9 mouse cellular contexts compared by ENCODE assay signal in genomic region chr15:27315964-27316745, GRCm38 (mm10).
DNase-seq lines count a peak whose midpoint lies in the region; ATAC-seq and TF ChIP-seq lines count a peak whose summit lies in the region.
"Had no signal": no experiment of that assay in that cellular context is flagged by ENCODE, and none has a peak within 500 bp of the region (broad histone marks: within the 10 kb centered on the region; RNA-seq: fewer than 3 reads in every experiment).

No protein-coding gene starts in this region.

- WGBS in lung, embryonic 14.5 days = 48% methylated on average over 4 of the region's 4 CpGs
- 50% methylated on average over 4 of the region's 4 CpGs for WGBS in forebrain, embryonic 14.5 days

- no peak overlapping the region for H3K9ac ChIP-seq in lung, embryonic 14.5 days
- no peak overlapping the region for H3K9ac ChIP-seq in forebrain, embryonic 14.5 days (ENCODE audit: low read length)
- H3K9ac ChIP-seq: embryonic facial prominence, embryonic 13.5 days; limb, embryonic 15.5 days had no signal

- no peak overlapping the region for H3K27ac ChIP-seq in lung, embryonic 14.5 days (ENCODE audit: low read depth)
- no peak overlapping the region for H3K27ac ChIP-seq in forebrain, embryonic 14.5 days (ENCODE audit: low read depth, low read length)
- H3K27ac ChIP-seq: embryonic facial prominence, embryonic 13.5 days; limb, embryonic 15.5 days had no signal

- peak; percentile 68 for TF ChIP-seq CTCF in lung, embryonic 14.5 days (IDR thresholded peaks at IDR 0.05; ENCODE audit: low read depth)

- peak; percentile 31; the same call in 1 of the 2 replicates for ATAC-seq in lung, embryonic 14.5 days (ENCODE audit: insufficient read depth)
- ATAC-seq in forebrain, embryonic 14.5 days = peak; percentile 48

- H3K4me3 ChIP-seq in lung, embryonic 14.5 days (ENCODE audit: low read depth, low read length) = no peak overlapping the region
- H3K4me3 ChIP-seq in forebrain, embryonic 14.5 days (ENCODE audit: low read depth, low read length) = no peak overlapping the region
- H3K4me3 ChIP-seq: embryonic facial prominence, embryonic 13.5 days; limb, embryonic 15.5 days had no signal

- no peaks in the 10 kb centered on the region for H3K36me3 ChIP-seq in lung, embryonic 14.5 days (ENCODE audit: insufficient read depth)
- H3K36me3 ChIP-seq in forebrain, embryonic 14.5 days (ENCODE audit: control insufficient read depth, insufficient read depth, low read length) = no peaks in the 10 kb centered on the region
- H3K36me3 ChIP-seq: embryonic facial prominence, embryonic 13.5 days; limb, embryonic 15.5 days had no signal

- H3K9me3 ChIP-seq in lung, embryonic 14.5 days (ENCODE audit: low read depth, low read length) = no peaks in the 10 kb centered on the region
- no peaks in the 10 kb centered on the region for H3K9me3 ChIP-seq in forebrain, embryonic 14.5 days (replicated peaks; ENCODE audit: control insufficient read depth, low read length)
- H3K9me3 ChIP-seq: embryonic facial prominence, embryonic 13.5 days; limb, embryonic 15.5 days had no signal

- H3K4me1 ChIP-seq in lung, embryonic 14.5 days (ENCODE audit: insufficient read depth) = no peaks in the 10 kb centered on the region
- H3K4me1 ChIP-seq in forebrain, embryonic 14.5 days (ENCODE audit: control insufficient read depth, insufficient read depth, low read length) = no peaks in the 10 kb centered on the region
- H3K4me1 ChIP-seq: embryonic facial prominence, embryonic 13.5 days; limb, embryonic 15.5 days had no signal

- no peaks in the 10 kb centered on the region for H3K27me3 ChIP-seq in lung, embryonic 14.5 days (ENCODE audit: insufficient read depth, low read length)
- no peaks in the 10 kb centered on the region for H3K27me3 ChIP-seq in forebrain, embryonic 14.5 days (replicated peaks; ENCODE audit: control insufficient read depth, insufficient read depth, low read length)
- H3K27me3 ChIP-seq: embryonic facial prominence, embryonic 13.5 days had no signal

- H3K4me2 ChIP-seq in lung, embryonic 14.5 days = no peak overlapping the region
- no peak overlapping the region for H3K4me2 ChIP-seq in forebrain, embryonic 14.5 days (ENCODE audit: low read length)
- H3K4me2 ChIP-seq: embryonic facial prominence, embryonic 13.5 days; limb, embryonic 15.5 days had no signal

- DNase-seq in lung, embryonic 14.5 days = peak; percentile 83
- no peak for DNase-seq in lung, adult 18-20 months
- peak; percentile 27 for DNase-seq in R1 (ENCODE audit: low read depth, low spot score)
- peak; percentile 79 for DNase-seq in forebrain, embryonic 14.5 days (ENCODE audit: low spot score)
- DNase-seq in retina, postnatal 1 day = peak; percentile 65
- DNase-seq in frontal cortex, postnatal 25 days (ENCODE audit: low spot score in 2 of 2) = no peak
- no peak for DNase-seq in ovary, adult 18-20 months (ENCODE audit: low spot score)

Comparison
In these comparisons a context has a peak if more than half of its experiments do, and no peak if none do; other contexts are left out.
1. DNase-seq: peak in lung, embryonic 14.5 days (single experiment), R1 (single experiment), forebrain, embryonic 14.5 days (single experiment) and retina, postnatal 1 day (single experiment); none in lung, adult 18-20 months (0 of 2), frontal cortex, postnatal 25 days (0 of 2) and ovary, adult 18-20 months (single experiment).